Mouse (Mus musculus) limb, embryonic 11.5 days (tissue): ENCODE measurements around the gene Rgs21. TPM values are rescaled to one million over a fixed set of nuclear protein-coding genes. Genes with fewer than 3 reads are reported as not detected.

Source experiments
- ATAC-seq: fragments of 200-750 bp; cut with Nextera tagmentation; 2 replicates; pipeline ENCODE4 v1.8.0; 2017; ENCODE audit warnings: low read depth; ENCODE audit not compliant: insufficient number of reproducible peaks, low FRiP score, low TSS enrichment
- DNase-seq: peaks from one replicate; pipeline ENCODE4 v3.0.0-alpha.2; 2015; ENCODE audit warnings: low spot score
- H3K27ac ChIP-seq: fragments of 300-500 bp; sonication (generic); replicated peaks from 2 replicates; pipeline ENCODE4 v1.5.1; 2014; ENCODE audit warnings: low read depth, mild to moderate bottlenecking, low read length
- H3K27me3 ChIP-seq: fragments of 300-500 bp; sonication (generic); 2 replicates; pipeline ENCODE4 v1.6.1; 2014; ENCODE audit warnings: mild to moderate bottlenecking, low read length, mixed read lengths; ENCODE audit not compliant: control insufficient read depth, insufficient read depth
- H3K36me3 ChIP-seq: fragments of 300-500 bp; sonication (generic); 2 replicates; pipeline ENCODE4 v1.6.1; 2014; ENCODE audit warnings: mild to moderate bottlenecking, low read length, moderate library complexity, mixed read lengths; ENCODE audit not compliant: control insufficient read depth, insufficient read depth
- H3K4me1 ChIP-seq: fragments of 300-500 bp; sonication (generic); 2 replicates; pipeline ENCODE4 v1.6.1; 2014; ENCODE audit warnings: low read length, mixed read lengths; ENCODE audit not compliant: control insufficient read depth, insufficient read depth
- H3K4me2 ChIP-seq: fragments of 300-500 bp; sonication (generic); 2 replicates; pipeline ENCODE4 v1.6.1; 2014; ENCODE audit warnings: low read depth, mild to moderate bottlenecking, moderate library complexity; ENCODE audit not compliant: severe bottlenecking
- H3K4me3 ChIP-seq: fragments of 300-500 bp; sonication (generic); 2 replicates; pipeline ENCODE4 v1.5.1; 2014; ENCODE audit warnings: low read depth, low read length
- H3K9ac ChIP-seq: fragments of 300-500 bp; sonication (generic); 2 replicates; pipeline ENCODE4 v1.6.1; 2014; ENCODE audit warnings: mild to moderate bottlenecking, low read length
- H3K9me3 ChIP-seq: fragments of 300-500 bp; sonication (generic); 2 replicates; pipeline ENCODE4 v1.6.1; 2016; ENCODE audit warnings: low read length; ENCODE audit not compliant: control insufficient read depth
- WGBS: fragments of 180-500 bp; shearing (Covaris S2); extraction: QIAGEN DNeasy Blood & Tissue Kit; methylation state at CpG from one replicate; pipeline ENCODE4 v1.1.7; 2014; 5-methylcytosine and 5-hydroxymethylcytosine counted together
- polyA plus RNA-seq: library from polyadenylated mRNA; unstranded; fragments of >200 nt; fragmentation: Nextera tagmentation; extraction: Ambion mirVana; gene quantifications from 2 replicates; pipeline ENCODE4 v1.2.1, GENCODE M21; 2014

Rgs21 gene
- polyA plus RNA-seq: not detected in 2 replicates

DNA sequence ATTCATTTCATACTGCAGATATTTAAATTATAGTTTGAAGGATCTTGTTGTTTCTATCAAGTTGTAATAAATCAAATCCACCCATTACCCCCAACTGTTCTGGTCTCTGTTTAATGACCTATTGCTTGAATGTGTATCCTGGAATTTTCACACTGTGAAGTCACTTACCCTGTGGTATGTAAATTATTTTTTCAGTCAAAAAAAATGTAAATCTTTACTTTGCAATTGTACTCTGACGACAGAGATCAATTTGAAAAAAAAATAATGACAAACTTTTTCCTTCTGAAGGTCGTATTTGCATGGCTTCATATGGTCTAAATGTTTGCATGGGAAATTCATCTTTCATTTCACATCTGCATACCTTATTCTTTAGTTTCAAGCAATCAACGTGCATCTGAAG is at the start of gene Rgs21:
Gene Rgs21 (minus strand): TSS at position 101 of the 400 bp plus-strand sequence.
- Histone ChIP-seq H3K4me2 (no peak within 1 kb of the TSS), H3K9ac (no peak within 1 kb of the TSS), H3K9me3 (no peaks in the 10 kb centered on the region), H3K36me3 (no peaks in the 10 kb centered on the region), H3K27ac (no peak within 1 kb of the TSS), H3K4me1 (no peaks in the 10 kb centered on the region), H3K27me3 (no peaks in the 10 kb centered on the region), H3K4me3 (no peak within 1 kb of the TSS)
- ATAC-seq: no peak
- 67% methylated on average over 3 of the region's 3 CpGs for WGBS
- DNase-seq: no peak

DNA sequence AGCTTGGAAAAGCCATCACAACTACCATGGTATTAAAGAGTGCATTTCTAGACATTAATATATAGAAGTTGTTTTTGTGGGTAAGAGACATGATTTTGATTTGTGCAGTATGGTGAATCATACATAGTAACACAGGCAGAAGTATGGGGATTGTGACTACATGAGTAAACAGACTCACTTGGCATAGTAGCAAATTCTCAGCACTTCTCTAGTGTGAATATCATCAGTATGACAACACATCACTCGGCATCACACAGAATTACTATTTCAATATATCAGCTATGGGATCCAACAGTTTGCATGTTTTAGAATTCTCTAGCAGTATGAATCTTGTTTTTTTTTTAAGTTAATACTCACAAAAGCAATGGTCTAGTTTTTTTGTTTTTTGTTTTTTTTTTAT is 36.6 kb upstream of the Rgs21 start:
- H3K4me3 ChIP-seq: no peak overlapping the region
- H3K27ac ChIP-seq: no peak overlapping the region
- WGBS: 91% methylated on average over 1 of the region's 1 CpGs
- no peak overlapping the region for H3K4me2 ChIP-seq
- DNase-seq (no peak), ATAC-seq (no peak)
- H3K9me3 ChIP-seq: no peaks in the 10 kb centered on the region
- H3K36me3 ChIP-seq: no peaks in the 10 kb centered on the region
- H3K27me3 ChIP-seq: no peaks in the 10 kb centered on the region
- H3K4me1 ChIP-seq: no peaks in the 10 kb centered on the region
- H3K9ac ChIP-seq: no peak overlapping the region

DNA sequence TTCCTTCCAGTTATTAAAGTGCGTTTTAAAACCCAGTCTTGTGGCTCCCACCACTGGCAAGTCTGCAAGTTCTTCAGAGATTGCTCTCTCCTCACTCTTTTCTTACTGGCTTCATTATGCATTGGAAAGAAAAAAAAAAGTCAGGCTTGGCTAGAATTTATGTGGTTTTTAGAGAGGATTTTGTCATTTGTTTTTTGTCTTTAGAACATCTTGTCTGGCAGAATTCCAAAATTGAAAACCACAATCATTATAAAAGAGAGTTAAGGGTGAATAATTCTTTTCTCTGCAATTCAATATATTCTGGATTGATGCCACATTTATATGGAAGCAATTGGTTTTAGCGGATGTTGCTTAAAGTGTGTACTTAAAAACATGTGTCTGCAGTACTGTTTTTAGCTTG is 35.5 kb upstream of the Rgs21 start:
- no peak overlapping the region for H3K27ac ChIP-seq
- ATAC-seq (no peak), DNase-seq (no peak)
- H3K9ac ChIP-seq: no peak overlapping the region
- H3K27me3 ChIP-seq: no peaks in the 10 kb centered on the region
- no peaks in the 10 kb centered on the region for H3K9me3 ChIP-seq
- H3K4me2 ChIP-seq: no peak overlapping the region
- H3K4me3 ChIP-seq: no peak overlapping the region
- H3K36me3 ChIP-seq: no peaks in the 10 kb centered on the region
- no peaks in the 10 kb centered on the region for H3K4me1 ChIP-seq
- 91% methylated on average over 2 of the region's 2 CpGs for WGBS

DNA sequence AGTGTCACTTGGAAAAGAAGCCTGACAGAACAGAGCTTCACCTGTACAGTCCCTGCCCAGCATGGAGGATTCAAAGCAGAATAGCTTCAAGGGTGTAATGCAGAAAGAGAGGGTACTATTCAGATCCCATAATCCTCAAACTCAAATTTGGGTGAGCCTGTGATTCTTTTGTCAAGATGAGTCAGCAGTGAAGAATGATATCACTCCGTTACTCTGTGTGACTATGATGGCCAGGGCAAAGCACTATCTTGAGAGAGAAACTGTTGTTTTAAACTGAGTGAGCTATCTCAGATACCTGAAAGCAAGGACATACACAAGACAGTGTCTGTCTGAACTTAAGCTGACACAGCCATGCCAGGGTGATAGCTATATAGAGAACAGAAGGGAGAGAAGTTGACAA is 11.9 kb upstream of the Rgs21 start:
- no peaks in the 10 kb centered on the region for H3K4me1 ChIP-seq
- H3K9ac ChIP-seq: no peak overlapping the region
- WGBS: 81% methylated on average over 1 of the region's 1 CpGs
- H3K27ac ChIP-seq: no peak overlapping the region
- H3K4me3 ChIP-seq: no peak overlapping the region
- H3K36me3 ChIP-seq: no peaks in the 10 kb centered on the region
- H3K4me2 ChIP-seq: no peak overlapping the region
- no peaks in the 10 kb centered on the region for H3K9me3 ChIP-seq
- ATAC-seq (no peak), DNase-seq (no peak)
- H3K27me3 ChIP-seq: no peaks in the 10 kb centered on the region

GRCm38 (mm10) chr1:144572972-144573371 is 5.5 kb upstream of the Rgs21 start:
- no peak for DNase-seq
- whole genome bisulfite sequencing: 99% methylated on average over 2 of the region's 2 CpGs

DNA sequence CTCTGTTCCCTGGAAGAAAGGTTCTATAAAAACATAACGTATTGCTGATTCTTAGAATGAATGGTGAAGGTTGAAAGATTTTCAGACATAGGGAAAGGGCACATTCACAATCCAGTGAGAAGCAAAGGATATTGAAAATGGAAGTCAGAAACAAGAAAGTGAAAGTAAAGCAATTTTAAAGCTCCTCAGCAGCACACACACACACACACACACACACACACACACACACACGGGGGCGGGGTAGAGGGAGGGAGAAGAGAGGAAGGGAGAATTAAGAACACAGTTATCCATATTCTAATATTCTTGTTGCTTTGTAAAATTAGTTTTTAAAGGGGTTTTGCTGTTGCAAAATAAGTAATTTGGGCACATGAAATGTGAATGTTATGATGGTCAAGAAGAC is 2.4 kb upstream of the Rgs21 start:
- H3K36me3 ChIP-seq: no peaks in the 10 kb centered on the region
- H3K4me2 ChIP-seq: no peak overlapping the region
- H3K4me1 ChIP-seq: no peaks in the 10 kb centered on the region
- 77% methylated on average over 3 of the region's 3 CpGs for WGBS
- DNase-seq (no peak), ATAC-seq (no peak)
- H3K27me3 ChIP-seq: no peaks in the 10 kb centered on the region
- no peak overlapping the region for H3K27ac ChIP-seq
- H3K9me3 ChIP-seq: no peaks in the 10 kb centered on the region
- H3K9ac ChIP-seq: no peak overlapping the region
- H3K4me3 ChIP-seq: no peak overlapping the region

More at GRCm38 (mm10) chr1:144572972-144573371, 5.5 kb upstream of the Rgs21 start:
- Histone ChIP-seq H3K4me3 (no peak overlapping the region), H3K4me1 (no peaks in the 10 kb centered on the region), H3K9ac (no peak overlapping the region), H3K27me3 (no peaks in the 10 kb centered on the region), H3K27ac (no peak overlapping the region), H3K4me2 (no peak overlapping the region), H3K36me3 (no peaks in the 10 kb centered on the region), H3K9me3 (no peaks in the 10 kb centered on the region)
- no peak for ATAC-seq

DNA sequence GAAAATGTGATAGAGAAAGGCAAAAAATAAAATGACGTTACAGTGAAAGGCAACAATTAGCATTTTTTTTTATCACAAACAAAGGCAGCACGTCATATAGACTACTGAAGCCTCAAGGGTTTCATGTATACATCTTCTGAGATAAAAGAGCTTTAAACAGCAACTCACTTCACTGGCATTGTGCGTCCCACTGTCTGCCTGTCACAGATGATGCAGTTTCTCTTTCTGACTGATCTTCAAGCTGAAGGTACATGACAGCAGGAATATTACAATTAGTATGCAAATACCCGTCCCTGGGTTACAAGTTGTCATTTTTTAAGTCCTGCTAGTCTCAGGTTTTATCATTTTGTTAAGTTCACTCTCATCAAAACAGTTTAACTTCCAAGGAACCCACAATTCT is 22.3 kb downstream of the Rgs21 start:
- 81% methylated on average over 4 of the region's 4 CpGs for WGBS
- DNase-seq: no peak

DNA sequence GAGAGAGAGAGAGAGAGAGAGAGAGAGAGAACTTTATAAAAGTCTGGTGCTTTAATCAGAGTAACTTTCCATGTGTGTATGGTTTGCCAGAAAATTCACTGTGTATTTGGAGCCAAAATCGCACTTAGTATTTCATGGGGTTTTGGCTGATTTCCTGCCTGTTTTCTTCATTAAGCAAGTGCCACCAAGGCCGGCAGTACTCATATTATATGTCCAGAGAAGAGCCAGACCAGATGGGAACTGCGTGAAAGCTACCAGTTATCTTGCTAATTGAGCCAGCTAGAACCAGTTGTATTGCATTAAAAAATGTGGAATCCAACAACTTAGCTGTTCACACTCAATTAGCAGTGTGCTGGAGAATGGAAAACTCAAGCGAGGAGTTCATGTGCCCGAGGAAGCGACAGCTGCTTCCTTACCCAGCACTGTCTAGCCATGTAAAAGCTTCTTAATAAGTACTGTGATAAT is 22.9 kb downstream of the Rgs21 start:
- H3K9me3 ChIP-seq: no peaks in the 10 kb centered on the region
- WGBS: 54% methylated on average over 6 of the region's 6 CpGs
- no peaks in the 10 kb centered on the region for H3K36me3 ChIP-seq
- H3K4me2 ChIP-seq: no peak overlapping the region
- H3K4me3 ChIP-seq: no peak overlapping the region
- no peak for DNase-seq
- no peak overlapping the region for H3K9ac ChIP-seq
- no peaks in the 10 kb centered on the region for H3K4me1 ChIP-seq
- H3K27me3 ChIP-seq: no peaks in the 10 kb centered on the region
- ATAC-seq: 0 out of 2 replicates have a peak, but pooled peaks have one; percentile 54
- no peak overlapping the region for H3K27ac ChIP-seq

More for the DNA sequence above, 22.3 kb downstream of the Rgs21 start:
- no peaks in the 10 kb centered on the region for H3K9me3 ChIP-seq
- H3K27ac ChIP-seq: no peak overlapping the region
- H3K27me3 ChIP-seq: no peaks in the 10 kb centered on the region
- H3K4me3 ChIP-seq: no peak overlapping the region
- H3K36me3 ChIP-seq: no peaks in the 10 kb centered on the region
- no peak for ATAC-seq
- no peaks in the 10 kb centered on the region for H3K4me1 ChIP-seq
- no peak overlapping the region for H3K4me2 ChIP-seq
- no peak overlapping the region for H3K9ac ChIP-seq

DNA sequence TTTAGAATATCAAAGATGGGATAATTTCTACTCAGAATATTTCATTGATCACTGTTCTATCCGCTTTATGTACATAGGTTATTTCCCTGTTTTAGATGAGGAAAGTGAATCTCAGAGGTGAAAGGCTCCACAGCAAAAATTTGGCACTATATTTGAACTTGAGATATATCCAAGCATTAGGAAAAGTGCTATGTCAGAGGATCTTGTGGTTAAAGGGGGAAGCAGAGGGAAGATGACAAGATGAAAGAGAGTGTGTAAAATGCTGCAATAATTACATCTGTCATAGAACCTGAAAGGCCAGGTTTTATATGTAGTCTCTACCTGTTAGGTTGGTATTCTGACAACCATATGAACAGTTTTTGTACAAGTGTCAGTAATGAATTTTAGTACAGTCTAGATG is 35.7 kb downstream of the Rgs21 start:
- Histone ChIP-seq H3K9me3 (no peaks in the 10 kb centered on the region), H3K4me3 (no peak overlapping the region), H3K9ac (no peak overlapping the region), H3K36me3 (no peaks in the 10 kb centered on the region), H3K27ac (no peak overlapping the region), H3K4me1 (no peaks in the 10 kb centered on the region), H3K4me2 (no peak overlapping the region), H3K27me3 (no peaks in the 10 kb centered on the region)
- no peak for ATAC-seq
- DNase-seq: no peak
- 91% methylated on average over 1 of the region's 1 CpGs for WGBS
